Mouse (Mus musculus) T-helper 2 cell (primary cell): ENCODE results near the gene Cers6.

Experiments used
- in situ Hi-C: fragments of 300-600 bp; cut with MboI, MseI; formaldehyde crosslinking; loops from one replicate; pipeline ENCODE4 v1.15.1; 2025; ENCODE audit warnings: high pct_unique_total_duplicates

Gene Cers6

GRCm38 (mm10) chr2:68960060-68960459 is 98.8 kb downstream of the Cers6 start:
- in situ Hi-C loops: no loop called here

DNA sequence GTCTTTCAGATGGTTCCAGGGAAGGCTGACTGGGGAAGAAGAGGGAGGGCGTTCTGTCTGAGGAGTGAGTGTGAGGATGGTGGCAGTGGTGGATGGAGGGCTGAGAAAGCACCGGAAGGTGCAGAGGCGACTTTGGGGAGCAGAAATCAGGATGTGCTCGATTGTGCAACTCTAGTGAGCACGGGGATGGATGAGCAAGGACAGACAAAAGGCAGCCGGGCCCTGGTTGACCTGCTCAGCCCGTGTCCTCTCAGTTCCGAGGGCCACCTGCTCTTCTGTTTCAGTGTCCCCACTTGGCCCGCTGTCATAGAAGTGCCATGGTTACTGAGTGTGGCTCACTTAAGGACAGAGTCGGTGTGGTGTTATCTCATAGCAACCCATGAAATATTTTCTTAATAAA is 99.4 kb downstream of the Cers6 start:
- in situ Hi-C loops: no loop called here

- in situ Hi-C loops: no loop called here
Measured at GRCm38 (mm10) chr2:68966360-68966759, 105.1 kb downstream of the Cers6 start.

GRCm38 (mm10) chr2:68968028-68968427 is 106.8 kb downstream of the Cers6 start:
- in situ Hi-C loops: no loop called here

DNA sequence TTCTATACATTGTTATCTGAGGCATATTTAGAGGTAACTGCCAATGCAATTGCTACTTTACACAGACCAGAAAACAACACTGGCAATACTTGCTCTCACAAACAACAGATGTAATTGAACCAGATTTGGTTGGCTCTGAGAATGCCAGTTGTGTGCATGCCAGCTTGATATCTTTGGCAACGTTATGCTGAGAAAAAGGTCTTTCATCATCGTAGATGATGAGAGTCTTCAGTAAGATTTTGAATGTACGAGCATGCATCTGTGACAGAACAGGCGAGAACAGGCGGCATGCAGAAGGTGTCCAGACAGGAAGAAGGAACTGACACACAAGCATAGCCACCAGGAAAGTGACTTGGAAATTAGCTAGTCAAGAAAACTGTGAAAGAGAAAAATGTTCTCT is 110.6 kb downstream of the Cers6 start:
- in situ Hi-C loops: no loop called here

DNA sequence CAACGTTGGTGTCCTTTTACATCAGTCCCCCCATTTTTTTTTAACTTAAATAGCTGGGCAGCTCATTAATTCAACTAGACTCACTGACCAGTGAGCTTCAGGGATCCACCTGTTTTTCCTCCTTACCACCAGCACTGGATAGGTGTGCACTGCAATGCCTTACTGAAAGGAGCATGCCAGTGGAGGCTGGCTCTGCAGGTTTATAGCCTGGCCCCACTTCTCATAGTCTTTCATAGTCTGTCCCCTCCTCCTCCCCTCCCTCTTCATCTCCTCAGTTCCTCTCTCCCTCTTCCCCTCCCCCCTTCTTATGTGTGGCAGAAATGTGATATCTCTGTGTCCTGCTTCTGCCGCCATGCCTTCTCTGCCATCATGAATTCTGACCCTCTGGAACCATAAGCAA is 112.5 kb downstream of the Cers6 start:
- in situ Hi-C loops: no loop called here

DNA sequence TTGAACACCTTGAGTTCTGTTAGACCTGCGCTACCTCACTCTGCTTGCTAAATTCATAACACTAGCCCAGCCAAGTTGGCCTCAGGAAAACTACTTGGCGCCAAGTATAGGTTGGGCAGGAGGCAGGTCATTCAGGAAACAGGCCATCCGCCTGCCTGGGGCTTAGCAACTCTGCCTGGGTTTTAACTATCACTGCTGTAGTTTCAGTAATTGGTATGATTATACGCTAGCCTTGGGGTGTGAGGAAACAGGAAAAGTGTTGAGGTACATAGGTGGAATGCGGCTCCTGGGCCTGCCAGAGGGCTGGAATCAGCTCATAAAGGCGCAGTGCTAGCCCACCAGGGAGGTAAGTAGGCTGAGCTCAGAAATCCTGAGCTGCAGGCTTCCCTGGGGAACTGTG is 114.0 kb downstream of the Cers6 start:
- in situ Hi-C loops: no loop called here

DNA sequence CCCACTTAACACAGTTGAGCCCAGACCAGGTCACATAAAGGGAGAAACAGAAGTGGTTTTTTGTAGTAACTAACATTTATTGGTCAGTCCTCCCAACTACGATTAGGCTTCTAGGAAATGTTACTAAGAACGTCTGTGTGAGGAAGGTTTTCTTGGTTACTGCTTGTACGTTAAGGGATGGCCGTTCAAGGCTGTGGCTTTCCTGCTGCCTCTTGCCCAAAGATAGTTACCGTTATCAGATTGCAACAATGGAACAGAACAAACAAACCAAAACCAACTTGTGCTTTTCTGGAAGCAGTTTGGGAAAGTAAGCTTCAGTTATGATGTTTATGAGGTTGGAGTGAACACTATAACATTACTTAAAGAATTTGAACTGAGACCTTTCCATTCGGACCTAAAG is 114.5 kb downstream of the Cers6 start:
- in situ Hi-C loops: no loop called here

DNA sequence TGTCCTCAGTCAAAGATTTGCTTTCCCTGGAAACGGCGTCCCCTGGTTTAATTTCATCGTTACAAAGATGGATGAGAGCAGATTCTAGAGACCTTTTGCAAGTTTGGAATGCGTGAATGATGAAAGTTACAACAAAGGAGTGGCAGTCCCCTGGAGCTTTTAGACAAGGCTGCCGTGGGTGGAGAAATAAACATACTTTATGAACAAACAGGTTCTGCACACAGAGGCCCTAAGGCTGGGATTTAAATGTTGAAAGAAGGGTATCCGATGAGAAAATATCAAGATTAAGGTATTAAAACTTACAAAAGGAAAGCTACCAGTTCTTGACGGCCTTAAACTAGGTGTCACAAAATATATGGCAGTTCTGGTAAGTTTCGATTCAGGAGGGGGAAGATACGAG is 117.0 kb downstream of the Cers6 start:
- in situ Hi-C loops: no loop called here

- in situ Hi-C loops: no loop called here
Measured at GRCm38 (mm10) chr2:68978660-68979604, 117.7 kb downstream of the Cers6 start.

- in situ Hi-C loops: no loop called here
Measured at GRCm38 (mm10) chr2:68981302-68981701, 120.1 kb downstream of the Cers6 start.

DNA sequence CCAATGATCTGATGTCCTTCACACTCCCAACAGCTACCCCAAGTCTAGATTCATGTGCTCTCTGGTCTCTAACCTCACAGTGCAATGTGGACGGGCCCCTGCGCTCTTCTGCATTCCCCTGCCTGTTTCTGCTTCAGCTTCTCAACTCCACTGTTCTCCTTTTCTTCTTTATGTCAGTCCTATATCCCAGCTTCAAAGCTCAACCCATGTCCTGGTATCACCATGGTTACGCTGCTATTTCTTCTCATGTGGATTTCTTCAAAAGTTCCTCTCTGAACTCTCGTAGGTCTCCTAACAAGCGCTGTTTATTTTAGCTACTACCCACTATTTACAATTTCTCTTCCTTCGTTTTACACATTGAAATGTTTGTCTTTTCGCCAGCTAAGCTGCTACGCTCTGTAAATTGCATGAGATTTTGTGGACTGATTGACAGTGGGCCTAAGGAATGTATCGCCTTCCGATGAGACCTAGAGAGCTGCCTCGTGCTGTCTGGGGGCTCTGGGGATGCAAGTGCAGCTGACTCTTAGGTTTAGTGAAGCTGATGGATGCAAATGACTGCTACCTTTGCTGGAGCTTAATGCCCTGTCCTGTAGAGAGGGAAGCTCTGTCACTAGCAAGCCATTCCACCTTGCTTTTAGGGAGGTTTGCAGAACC is 120.6 kb downstream of the Cers6 start:
- in situ Hi-C loops: no loop called here

- in situ Hi-C loops: no loop called here
Measured at GRCm38 (mm10) chr2:68982979-68983378, 121.7 kb downstream of the Cers6 start.

DNA sequence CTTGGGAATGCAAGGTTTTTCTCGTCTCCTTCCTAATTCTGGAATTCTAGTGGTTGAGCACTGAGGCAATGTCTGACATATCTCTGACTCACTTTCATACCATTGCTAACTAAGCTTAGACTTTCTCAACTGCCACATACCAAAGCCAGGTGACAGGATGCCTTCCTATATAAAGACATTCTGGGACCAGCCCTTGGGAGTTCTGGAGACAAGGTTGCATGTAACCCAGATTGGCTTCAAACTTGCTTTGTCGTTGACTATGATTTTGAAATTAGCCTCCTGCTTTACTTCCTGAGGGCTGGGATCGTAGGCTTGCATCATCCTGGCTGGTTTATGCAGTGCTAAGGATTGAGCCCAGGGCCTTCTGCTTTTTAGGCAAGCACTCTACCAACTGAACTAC is 122.2 kb downstream of the Cers6 start:
- in situ Hi-C loops: no loop called here

DNA sequence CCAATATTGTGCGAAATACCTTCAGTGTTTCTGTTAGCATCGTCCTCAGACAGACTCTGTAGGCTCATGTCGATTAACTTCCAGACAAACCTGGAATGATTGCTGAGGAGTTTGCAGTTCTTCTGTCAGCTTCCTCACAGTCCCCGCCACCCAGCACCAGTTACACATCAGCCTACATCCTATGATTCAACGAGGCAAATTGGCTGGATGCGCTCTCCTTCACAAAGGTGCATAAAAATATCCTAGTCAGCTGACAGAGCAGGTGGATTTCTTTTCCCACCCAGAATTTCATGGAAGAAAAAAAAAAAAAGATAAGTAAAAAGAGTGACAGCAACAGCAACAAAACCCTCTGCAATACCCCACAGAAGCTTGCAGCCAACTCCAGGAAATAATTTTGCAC is 127.9 kb downstream of the Cers6 start:
- in situ Hi-C loops: no loop called here

- in situ Hi-C loops: loop anchor here (10.0 kb wide), 1 partner anchor 128 kb away; the partner anchor contains the start of gene Cers6
Measured at GRCm38 (mm10) chr2:68992629-68993028, 131.4 kb downstream of the Cers6 start.

DNA sequence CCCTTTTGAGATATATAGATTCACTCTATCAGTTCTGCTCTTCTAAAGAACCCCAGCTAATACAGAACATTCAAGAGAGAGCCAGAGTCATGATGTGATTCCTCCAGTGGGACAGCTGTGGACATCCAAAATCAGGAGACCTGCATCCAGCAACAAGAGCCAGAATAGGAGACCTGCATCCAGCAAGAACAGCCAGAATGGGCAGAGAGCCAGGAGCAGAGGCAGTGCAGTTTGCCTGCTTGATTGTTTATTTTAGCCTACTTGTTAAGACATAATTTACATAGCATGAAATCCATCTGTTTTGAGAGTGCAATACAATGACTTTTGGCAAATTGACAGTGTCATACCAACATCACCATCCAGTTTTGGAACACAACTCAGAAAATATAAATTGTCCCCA is 133.2 kb downstream of the Cers6 start:
- in situ Hi-C loops: loop anchor here (10.0 kb wide), 1 partner anchor 130 kb away; the partner anchor contains the start of gene Cers6

- in situ Hi-C loops: loop anchor here (10.0 kb wide), 1 partner anchor 131 kb away; the partner anchor contains the start of gene Cers6
Measured at GRCm38 (mm10) chr2:68995723-68996122, 134.5 kb downstream of the Cers6 start.

DNA sequence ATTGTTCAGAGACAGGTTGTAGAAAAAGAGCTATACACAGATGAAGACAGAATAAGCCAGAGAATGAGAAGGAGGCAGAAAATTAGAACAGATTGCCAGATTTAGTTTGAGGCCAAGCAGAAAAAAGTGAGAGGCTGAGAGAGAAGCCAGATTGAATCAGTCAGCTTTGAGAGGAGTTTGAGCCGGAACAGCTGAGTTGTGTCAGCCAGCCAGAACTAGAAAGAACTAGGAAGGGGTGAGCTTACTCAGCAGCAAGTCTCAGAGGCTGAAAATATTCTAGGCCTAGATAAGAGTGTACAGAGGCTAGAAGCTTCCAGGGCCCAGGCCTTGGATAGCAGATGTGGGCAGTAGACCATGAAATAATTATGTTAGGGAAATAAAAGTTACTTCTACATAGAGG is 135.0 kb downstream of the Cers6 start:
- in situ Hi-C loops: loop anchor here (10.0 kb wide), 1 partner anchor 131 kb away; the partner anchor contains the start of gene Cers6

DNA sequence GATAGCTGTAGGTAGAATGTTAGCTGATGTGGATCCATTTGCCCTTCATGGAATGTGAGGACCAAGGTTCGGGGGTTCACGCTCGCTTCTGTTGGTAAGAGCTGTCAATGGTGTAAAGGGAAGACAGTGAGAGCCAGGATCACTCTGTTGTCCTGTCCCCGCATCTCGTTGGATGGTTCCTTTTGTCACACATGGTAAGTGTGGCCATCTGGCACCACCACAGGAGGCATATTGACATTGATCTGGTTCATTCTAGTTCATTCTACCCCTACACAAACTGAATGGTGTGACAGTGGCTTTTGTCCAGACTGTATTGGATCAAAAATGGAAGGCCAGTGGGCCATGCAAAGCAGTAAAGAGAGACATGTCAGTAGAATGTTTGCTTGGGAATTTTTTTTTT is 142.8 kb downstream of the Cers6 start:
- in situ Hi-C loops: no loop called here

DNA sequence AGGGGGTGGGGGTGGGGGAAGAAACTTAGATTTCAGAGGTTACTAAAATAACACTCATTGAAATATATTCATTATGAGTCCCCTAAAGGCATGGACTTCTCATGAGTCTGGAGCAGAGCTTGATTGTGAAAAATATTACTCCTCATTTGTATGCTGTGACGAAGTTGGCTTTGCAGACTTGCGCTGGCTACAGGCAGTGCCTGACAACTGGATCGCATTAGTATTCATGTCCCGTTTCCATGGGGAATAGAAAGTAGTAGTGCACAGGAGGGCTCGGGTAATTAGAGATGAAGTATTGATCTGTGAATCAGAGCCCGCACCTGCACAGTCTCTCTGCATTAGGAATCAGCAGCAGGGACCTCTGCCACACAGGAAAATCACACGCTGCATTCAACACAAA is 150.2 kb downstream of the Cers6 start:
- in situ Hi-C loops: no loop called here

GRCm38 (mm10) chr2:69011860-69012259 is 150.6 kb downstream of the Cers6 start:
- in situ Hi-C loops: no loop called here

DNA sequence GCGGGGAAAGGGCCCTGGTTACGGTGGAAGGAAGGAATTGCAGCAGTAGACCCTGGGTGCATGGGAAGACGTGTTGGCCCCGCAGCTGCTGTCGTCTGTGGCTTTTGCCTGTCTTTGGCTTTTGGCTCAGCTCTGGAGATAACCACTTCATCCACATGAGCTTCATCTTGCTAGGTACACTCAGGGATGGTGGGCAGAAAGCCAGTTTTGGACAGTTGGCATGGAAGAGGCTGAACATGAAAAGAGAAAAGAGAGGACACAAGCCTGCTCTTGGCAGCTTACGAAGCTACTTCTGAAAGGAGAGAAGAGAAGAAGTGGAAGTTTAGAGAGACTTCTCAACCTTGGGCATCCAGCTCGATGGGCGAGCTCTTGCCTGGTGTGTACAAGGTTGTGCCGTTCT is 153.0 kb downstream of the Cers6 start:
- in situ Hi-C loops: no loop called here
